Mouse (Mus musculus): ENCODE measurements around the gene Dnajc3.

- TF ChIP-seq GATA1 (IDR thresholded peaks at IDR 0.05; ENCODE audit: borderline replicate concordance, low read length): no peak
- TF ChIP-seq FLI1 (IDR thresholded peaks at IDR 0.05; ENCODE audit: low read length): no peak
Measured at GRCm38 (mm10) chr14:118937533-118938492, at the start of gene Dnajc3.

Data from megakaryocyte, embryonic 14.5 days (primary cell).